Mouse (Mus musculus) myocyte (in vitro differentiated cells): ENCODE measurements around the gene Ppp1r36. TPM values are rescaled to one million over a fixed set of nuclear protein-coding genes. Genes with fewer than 3 reads are reported as not detected.
"Not testable (repeated sequence)": the region's sequence is repeated elsewhere in the genome, so short reads cannot be mapped to it uniquely, and the experiment has no call there.

Experiments used
- H3K27me3 ChIP-seq: one replicate; pipeline ENCODE4 v1.6.1; 2011; ENCODE audit not compliant: control insufficient read depth, insufficient read depth, insufficient read length
- H3K36me3 ChIP-seq: one replicate; pipeline ENCODE4 v1.6.1; 2011; ENCODE audit not compliant: control insufficient read depth, insufficient read depth
- H3K4me2 ChIP-seq: one replicate; pipeline ENCODE4 v1.6.1; 2011; ENCODE audit warnings: low read depth, control low read depth
- H3K4me3 ChIP-seq: one replicate; pipeline ENCODE4 v1.5.1; 2011; ENCODE audit warnings: mild to moderate bottlenecking, control low read depth, moderate library complexity
- H3K79me2 ChIP-seq: one replicate; pipeline ENCODE4 v1.6.1; 2011; ENCODE audit not compliant: control insufficient read depth, insufficient read depth
- H3ac ChIP-seq: one replicate; pipeline ENCODE4 v1.6.1; 2011; ENCODE audit not compliant: control insufficient read depth, insufficient read length
- CEBPB ChIP-seq: IDR thresholded peaks from 2 replicates; pipeline ENCODE4 v1.6.1; 2011; ENCODE audit warnings: mild to moderate bottlenecking, moderate library complexity; ENCODE audit not compliant: poor library complexity, insufficient read depth, severe bottlenecking
- E2F4 ChIP-seq: IDR thresholded peaks from one replicate; pipeline ENCODE4 v1.6.1; 2011; ENCODE audit warnings: mild to moderate bottlenecking, control low read depth, moderate library complexity; ENCODE audit not compliant: insufficient read depth
- MAX ChIP-seq: IDR thresholded peaks from one replicate; pipeline ENCODE4 v1.6.1; 2011; ENCODE audit warnings: low read depth, mild to moderate bottlenecking, control low read depth
- MYOD1 ChIP-seq, 3 experiments: IDR thresholded peaks; one replicate each; pipeline ENCODE4 v1.6.1; 2011; ENCODE audit warnings: control low read depth in 2 of 3, low read depth in 2 of 3, mild to moderate bottlenecking in 2 of 3, moderate library complexity in 1 of 3; ENCODE audit not compliant: insufficient read length in 2 of 3, control insufficient read depth in 1 of 3
- MYOG ChIP-seq, 3 experiments: IDR thresholded peaks; one replicate each; pipeline ENCODE4 v1.6.1; 2011; ENCODE audit warnings: control low read depth in 2 of 3, low read depth in 2 of 3, mild to moderate bottlenecking in 2 of 3; ENCODE audit not compliant: insufficient read length in 2 of 3, control insufficient read depth in 1 of 3, insufficient read depth in 1 of 3
- POLR2A ChIP-seq: IDR thresholded peaks from one replicate; pipeline ENCODE4 v1.6.1; 2011; ENCODE audit warnings: low read depth, mild to moderate bottlenecking, control low read depth, moderate library complexity; ENCODE audit not compliant: insufficient read length
- POLR2AphosphoS2 ChIP-seq: IDR thresholded peaks from one replicate; pipeline ENCODE4 v1.6.1; 2011; ENCODE audit warnings: low read depth, control low read depth; ENCODE audit not compliant: insufficient read length
- REST ChIP-seq: IDR thresholded peaks from one replicate; pipeline ENCODE4 v1.6.1; 2011; ENCODE audit warnings: mild to moderate bottlenecking, control low read depth, moderate library complexity; ENCODE audit not compliant: insufficient read depth, insufficient read length
- SRF ChIP-seq: IDR thresholded peaks from one replicate; pipeline ENCODE4 v1.6.1; 2011; ENCODE audit warnings: low read depth; ENCODE audit not compliant: control insufficient read depth, insufficient read length
- TCF12 ChIP-seq: IDR thresholded peaks from one replicate; pipeline ENCODE4 v1.6.1; 2011; ENCODE audit warnings: mild to moderate bottlenecking, control low read depth; ENCODE audit not compliant: poor library complexity, insufficient read depth, severe bottlenecking
- TCF3 ChIP-seq: IDR thresholded peaks from one replicate; pipeline ENCODE4 v1.6.1; 2011; ENCODE audit warnings: low read depth, control low read depth; ENCODE audit not compliant: insufficient read length
- USF1 ChIP-seq: IDR thresholded peaks from one replicate; pipeline ENCODE4 v1.6.1; 2011; ENCODE audit warnings: low read depth, mild to moderate bottlenecking, control low read depth, moderate library complexity
- polyA plus RNA-seq: library from polyadenylated mRNA; unstranded; fragments of >200 nt; fragmentation: generic; extraction: Trizol; gene quantifications from one replicate; pipeline ENCODE4 v1.2.1, GENCODE M21; 2012; ENCODE audit warnings: missing spikeins

The Ppp1r36 gene
- polyA plus RNA-seq, 1 experiment: not detected

- no peaks in the 10 kb centered on the region for H3K79me2 ChIP-seq
- TF ChIP-seq MYOD1 (IDR thresholded peaks at IDR 0.05; ENCODE audit: control insufficient read depth in 1 of 3, insufficient read length in 2 of 3, low read depth in 2 of 3): no peak
- TF ChIP-seq E2F4: no peak
- no peak for TF ChIP-seq MYOG (IDR thresholded peaks at IDR 0.05; ENCODE audit: control insufficient read depth in 1 of 3, insufficient read depth in 1 of 3, insufficient read length in 2 of 3, low read depth in 2 of 3)
- no peak for TF ChIP-seq TCF12
- no peak for TF ChIP-seq REST
- TF ChIP-seq POLR2AphosphoS2: no peak
- TF ChIP-seq MAX: no peak
- no peak for TF ChIP-seq POLR2A
- TF ChIP-seq CEBPB: no peak
- no peak for TF ChIP-seq TCF3
- TF ChIP-seq USF1: no peak
- no peak for TF ChIP-seq SRF
- no peak overlapping the region for H3K4me2 ChIP-seq
- H3K36me3 ChIP-seq: no peaks in the 10 kb centered on the region
- H3K4me3 ChIP-seq: no peak overlapping the region
- no peak overlapping the region for H3ac ChIP-seq
- H3K27me3 ChIP-seq: no peaks in the 10 kb centered on the region
These were observed 17.7 kb downstream of the Ppp1r36 start for GRCm38 (mm10) chr12:76435084-76435483.

- Histone ChIP-seq H3K36me3 (no peaks in the 10 kb centered on the region), H3K4me2 (no peak overlapping the region), H3K79me2 (no peaks in the 10 kb centered on the region), H3K27me3 (no peaks in the 10 kb centered on the region), H3ac (no peak overlapping the region), H3K4me3 (no peak overlapping the region)
- no peak for TF ChIP-seq POLR2A
- TF ChIP-seq POLR2AphosphoS2: no peak
- no peak for TF ChIP-seq CEBPB
- no peak for TF ChIP-seq MYOG (IDR thresholded peaks at IDR 0.05; ENCODE audit: control insufficient read depth in 1 of 3, insufficient read depth in 1 of 3, insufficient read length in 2 of 3, low read depth in 2 of 3)
- no peak for TF ChIP-seq TCF12
- TF ChIP-seq REST: no peak
These were observed 18.2 kb downstream of the Ppp1r36 start for GRCm38 (mm10) chr12:76435549-76435948.

GRCm38 (mm10) chr12:76443488-76443887 is 26.1 kb downstream of the Ppp1r36 start:
- H3K27me3 ChIP-seq, H3ac ChIP-seq: not testable (repeated sequence)
- peak in 1 of 3 experiments; percentile 65 for TF ChIP-seq MYOD1 (IDR thresholded peaks at IDR 0.05; ENCODE audit: control insufficient read depth in 1 of 3, insufficient read length in 2 of 3, low read depth in 2 of 3)

GRCm38 (mm10) chr12:76444359-76444772 is 27.0 kb downstream of the Ppp1r36 start:
- Histone ChIP-seq H3ac (no peak overlapping the region), H3K27me3 (no peaks in the 10 kb centered on the region), H3K4me2 (no peak overlapping the region), H3K79me2 (no peaks in the 10 kb centered on the region), H3K4me3 (no peak overlapping the region), H3K36me3 (no peaks in the 10 kb centered on the region)
- TF ChIP-seq REST: no peak
- TF ChIP-seq E2F4: no peak
- TF ChIP-seq MYOD1 (IDR thresholded peaks at IDR 0.05; ENCODE audit: control insufficient read depth in 1 of 3, insufficient read length in 2 of 3, low read depth in 2 of 3): no peak
- no peak for TF ChIP-seq USF1
- no peak for TF ChIP-seq SRF
- TF ChIP-seq TCF12: no peak
- TF ChIP-seq CEBPB: no peak
- TF ChIP-seq TCF3: no peak
- no peak for TF ChIP-seq POLR2A
- no peak for TF ChIP-seq MYOG (IDR thresholded peaks at IDR 0.05; ENCODE audit: control insufficient read depth in 1 of 3, insufficient read depth in 1 of 3, insufficient read length in 2 of 3, low read depth in 2 of 3)
- no peak for TF ChIP-seq POLR2AphosphoS2
- no peak for TF ChIP-seq MAX

More at GRCm38 (mm10) chr12:76443488-76443887, 26.1 kb downstream of the Ppp1r36 start:
- not testable (repeated sequence) for H3K4me3 ChIP-seq, H3K79me2 ChIP-seq, H3K4me2 ChIP-seq, H3K36me3 ChIP-seq

- Histone ChIP-seq H3K4me3 (no peak overlapping the region), H3K27me3 (no peaks in the 10 kb centered on the region), H3ac (no peak overlapping the region), H3K4me2 (no peak overlapping the region), H3K79me2 (no peaks in the 10 kb centered on the region), H3K36me3 (no peaks in the 10 kb centered on the region)
- TF ChIP-seq MYOG (IDR thresholded peaks at IDR 0.05; ENCODE audit: control insufficient read depth in 1 of 3, insufficient read depth in 1 of 3, insufficient read length in 2 of 3, low read depth in 2 of 3) (no peak), USF1 (no peak), CEBPB (no peak), REST (no peak), MYOD1 (IDR thresholded peaks at IDR 0.05; ENCODE audit: control insufficient read depth in 1 of 3, insufficient read length in 2 of 3, low read depth in 2 of 3) (no peak), MAX (no peak), E2F4 (no peak), SRF (no peak), POLR2A (no peak), TCF12 (no peak), TCF3 (no peak)
These were observed 27.5 kb downstream of the Ppp1r36 start for GRCm38 (mm10) chr12:76444862-76445261.
